Mouse (Mus musculus) neural tube, embryonic 14.5 days (tissue): ENCODE data around the gene Adap1. TPM values are rescaled to one million over a fixed set of nuclear protein-coding genes. Genes with fewer than 3 reads are reported as not detected.

Experiments used
- ATAC-seq: fragments of 200-750 bp; cut with Nextera tagmentation; 2 replicates; pipeline ENCODE4 v1.8.0; 2017; ENCODE audit warnings: low read depth, mild to moderate bottlenecking, moderate TSS enrichment, moderate library complexity
- H3K27ac ChIP-seq: fragments of 300-500 bp; sonication (generic); 2 replicates; pipeline ENCODE4 v1.5.1; 2014; ENCODE audit warnings: low read depth, mild to moderate bottlenecking, control low read depth, low read length, moderate library complexity, mixed read lengths
- H3K27me3 ChIP-seq: fragments of 300-500 bp; sonication (generic); 2 replicates; pipeline ENCODE4 v1.6.1; 2014; ENCODE audit warnings: low read length; ENCODE audit not compliant: control insufficient read depth, insufficient read depth
- H3K36me3 ChIP-seq: fragments of 300-500 bp; sonication (generic); 2 replicates; pipeline ENCODE4 v1.6.1; 2014; ENCODE audit warnings: low read length, mixed read lengths; ENCODE audit not compliant: control insufficient read depth, insufficient read depth
- H3K4me1 ChIP-seq: fragments of 300-500 bp; sonication (generic); 2 replicates; pipeline ENCODE4 v1.6.1; 2014; ENCODE audit warnings: low read length; ENCODE audit not compliant: control insufficient read depth, insufficient read depth
- H3K4me2 ChIP-seq: fragments of 300-500 bp; sonication (generic); 2 replicates; pipeline ENCODE4 v1.6.1; 2014; ENCODE audit warnings: mild to moderate bottlenecking, low read depth, low read length, control low read depth
- H3K4me3 ChIP-seq: fragments of 300-500 bp; sonication (generic); 2 replicates; pipeline ENCODE4 v1.5.1; 2014; ENCODE audit warnings: low read depth, low read length, control low read depth, mixed read lengths
- H3K9ac ChIP-seq: fragments of 300-500 bp; sonication (generic); replicated peaks from 2 replicates; pipeline ENCODE4 v1.6.1; 2014; ENCODE audit warnings: low read depth, mild to moderate bottlenecking, control low read depth, low read length, mixed read lengths
- H3K9me3 ChIP-seq: fragments of 300-500 bp; sonication (generic); 2 replicates; pipeline ENCODE4 v1.6.1; 2016; ENCODE audit warnings: low read length; ENCODE audit not compliant: control insufficient read depth
- WGBS: fragments of 180-500 bp; shearing (Covaris S2); extraction: QIAGEN DNeasy Blood & Tissue Kit; methylation state at CpG from one replicate; pipeline ENCODE4 v1.1.7; 2014; 5-methylcytosine and 5-hydroxymethylcytosine counted together
- polyA plus RNA-seq: library from polyadenylated mRNA; unstranded; fragments of >200 nt; fragmentation: Nextera tagmentation; extraction: Ambion mirVana; gene quantifications from 2 replicates; pipeline ENCODE4 v1.2.1, GENCODE M21; 2014

Adap1 gene
- polyA plus RNA-seq, 1 experiment from 2014 or later: 64.6 TPM

DNA sequence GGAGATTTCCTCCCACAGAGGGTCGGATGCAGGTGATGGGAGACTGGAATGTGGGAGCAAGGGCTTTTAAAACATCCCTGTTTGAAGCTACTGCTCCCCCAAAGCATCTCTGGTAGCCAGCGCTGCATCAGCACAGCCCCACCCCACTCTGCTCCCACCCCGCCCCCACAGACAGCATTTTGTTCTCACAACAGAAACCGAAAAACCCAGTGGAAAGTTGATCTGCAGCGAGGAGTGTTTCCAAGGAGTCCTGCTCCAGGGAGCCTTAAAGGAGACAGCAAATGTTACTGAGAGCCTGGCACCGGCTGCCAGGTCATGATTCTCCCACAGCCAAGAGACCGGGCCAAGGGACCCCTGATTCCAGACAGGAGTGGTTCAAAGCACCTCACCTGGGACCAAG lies 5.3 kb upstream of the Adap1 start:
- Histone ChIP-seq H3K36me3 (peaks cover 9% of the 10 kb centered on the region), H3K4me2 (no peak overlapping the region), H3K27me3 (peaks cover 8% of the 10 kb centered on the region), H3K4me1 (no peaks in the 10 kb centered on the region), H3K9me3 (no peaks in the 10 kb centered on the region), H3K4me3 (no peak overlapping the region), H3K9ac (0 out of 2 replicates have a peak overlapping the region, but pooled peaks have one; percentile 21), H3K27ac (no peak overlapping the region)
- 76% methylated on average over 7 of the region's 7 CpGs for WGBS
- no peak for ATAC-seq

DNA sequence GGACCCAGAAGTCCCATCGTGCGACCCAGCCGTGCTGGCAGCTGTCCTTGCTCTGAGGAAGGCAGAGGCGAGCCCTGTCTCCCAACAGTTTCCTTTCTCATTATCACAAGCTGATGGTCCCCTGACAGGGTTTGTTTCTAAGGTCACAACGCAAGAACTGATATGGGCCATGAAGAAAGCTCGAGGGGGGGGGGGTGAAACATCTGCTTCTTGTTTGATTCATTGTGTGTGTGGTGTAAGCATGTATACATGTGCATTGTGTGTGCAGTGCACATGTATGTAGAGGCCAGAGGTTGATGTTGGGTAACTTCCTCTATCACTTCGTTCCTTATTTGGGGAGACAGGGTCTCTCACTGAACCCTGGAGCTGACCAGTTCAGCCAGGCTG lies 2.2 kb upstream of the Adap1 start:
- ATAC-seq: no peak
- H3K9me3 ChIP-seq: no peaks in the 10 kb centered on the region
- WGBS: 80% methylated on average over 7 of the region's 7 CpGs
- no peak overlapping the region for H3K4me3 ChIP-seq
- H3K4me2 ChIP-seq: no peak overlapping the region
- H3K4me1 ChIP-seq: 0 out of 2 replicates have a peak, but pooled peaks cover 3% of the 10 kb centered on the region
- H3K27me3 ChIP-seq: peaks cover 21% of the 10 kb centered on the region
- no peak overlapping the region for H3K27ac ChIP-seq
- no peak overlapping the region for H3K9ac ChIP-seq
- H3K36me3 ChIP-seq: no peaks in the 10 kb centered on the region

DNA sequence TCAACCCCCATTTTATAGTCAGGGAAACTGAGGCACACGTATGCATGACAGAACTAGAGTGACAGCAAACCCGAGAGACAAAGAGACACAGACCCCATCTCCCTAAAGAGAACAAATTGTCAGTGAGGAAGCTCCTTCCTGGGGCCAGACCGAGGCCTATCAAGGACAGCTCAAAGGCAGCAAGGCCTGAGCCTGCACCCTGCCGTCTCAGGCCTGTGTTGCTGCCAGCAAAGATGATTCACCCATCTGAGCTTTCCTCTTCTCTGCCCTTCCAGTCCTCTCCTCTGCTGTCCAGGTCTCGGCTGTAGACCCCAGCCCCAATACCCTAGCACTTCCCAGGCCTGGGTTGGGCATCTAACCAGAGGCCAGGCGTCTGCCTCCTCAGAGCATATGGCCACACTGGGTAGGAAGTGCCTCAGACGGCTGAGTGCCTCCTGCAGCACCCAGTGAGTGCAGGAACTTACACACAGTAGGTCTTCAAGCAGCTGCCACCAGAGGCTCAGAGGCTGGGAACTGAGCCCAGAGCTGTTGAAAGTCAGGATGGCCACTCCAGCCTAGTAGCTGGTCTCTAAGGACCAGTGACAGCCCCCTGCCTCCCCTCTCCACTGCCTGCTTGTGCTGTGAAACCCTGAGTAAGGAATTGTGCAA lies 1.7 kb upstream of the Adap1 start:
- Histone ChIP-seq H3K27ac (no peak overlapping the region), H3K4me1 (0 out of 2 replicates have a peak, but pooled peaks cover 3% of the 10 kb centered on the region), H3K36me3 (no peaks in the 10 kb centered on the region), H3K4me3 (no peak overlapping the region), H3K4me2 (no peak overlapping the region), H3K27me3 (peaks cover 21% of the 10 kb centered on the region), H3K9me3 (no peaks in the 10 kb centered on the region), H3K9ac (no peak overlapping the region)
- ATAC-seq: no peak
- 74% methylated on average over 7 of the region's 7 CpGs for WGBS

DNA sequence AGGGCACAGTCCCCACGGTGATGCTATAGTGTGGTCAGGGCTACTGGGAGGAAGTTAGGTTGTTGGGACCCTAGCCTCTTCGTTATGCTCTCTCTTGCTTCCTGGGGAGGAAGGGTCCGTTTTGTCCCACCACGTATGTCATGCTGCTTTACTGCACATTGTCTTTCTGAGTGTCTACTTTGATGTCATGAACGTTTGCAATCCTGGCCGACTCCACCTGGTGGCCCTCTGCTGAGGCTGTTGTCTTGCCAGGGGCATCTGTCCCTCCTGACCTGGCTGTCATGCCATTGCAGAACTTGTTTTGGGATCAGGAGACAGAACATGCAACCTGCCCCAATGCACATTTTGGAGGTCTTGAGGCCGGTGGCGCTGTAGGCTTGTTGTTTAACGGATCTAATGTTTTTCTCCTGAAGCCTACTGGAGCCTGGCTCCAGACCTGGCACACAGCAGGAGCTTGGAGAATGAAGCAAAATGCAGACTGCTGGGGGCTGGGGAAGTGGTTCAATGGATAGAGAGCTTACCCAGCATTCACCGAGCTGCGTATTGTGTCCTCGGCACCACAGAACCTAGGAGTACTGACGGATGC lies 782 bp upstream of the Adap1 start:
- ATAC-seq: no peak
- 60% methylated on average over 13 of the region's 13 CpGs for WGBS
- H3K4me3 ChIP-seq: no peak overlapping the region

GRCm38 (mm10) chr5:139324691-139325394 lies 579 bp downstream of the Adap1 start:
- Histone ChIP-seq H3K36me3 (no peaks in the 10 kb centered on the region), H3K4me1 (0 out of 2 replicates have a peak, but pooled peaks cover 3% of the 10 kb centered on the region), H3K9ac (peak overlapping the region; percentile 88), H3K4me3 (peak overlapping the region; percentile 70), H3K27ac (peak overlapping the region; percentile 57), H3K4me2 (peak overlapping the region; percentile 80), H3K9me3 (no peaks in the 10 kb centered on the region), H3K27me3 (peaks cover 21% of the 10 kb centered on the region)
- WGBS: 1% methylated on average over 62 of the region's 62 CpGs
- ATAC-seq: peak; percentile 62

More for the DNA sequence above, 782 bp upstream of the Adap1 start:
- no peak overlapping the region for H3K9ac ChIP-seq
- peaks cover 21% of the 10 kb centered on the region for H3K27me3 ChIP-seq
- no peaks in the 10 kb centered on the region for H3K36me3 ChIP-seq
- no peak overlapping the region for H3K27ac ChIP-seq
- no peaks in the 10 kb centered on the region for H3K9me3 ChIP-seq
- H3K4me1 ChIP-seq: 0 out of 2 replicates have a peak, but pooled peaks cover 3% of the 10 kb centered on the region
- peak overlapping the region; percentile 80; the same call in 1 of the 2 replicates for H3K4me2 ChIP-seq

DNA sequence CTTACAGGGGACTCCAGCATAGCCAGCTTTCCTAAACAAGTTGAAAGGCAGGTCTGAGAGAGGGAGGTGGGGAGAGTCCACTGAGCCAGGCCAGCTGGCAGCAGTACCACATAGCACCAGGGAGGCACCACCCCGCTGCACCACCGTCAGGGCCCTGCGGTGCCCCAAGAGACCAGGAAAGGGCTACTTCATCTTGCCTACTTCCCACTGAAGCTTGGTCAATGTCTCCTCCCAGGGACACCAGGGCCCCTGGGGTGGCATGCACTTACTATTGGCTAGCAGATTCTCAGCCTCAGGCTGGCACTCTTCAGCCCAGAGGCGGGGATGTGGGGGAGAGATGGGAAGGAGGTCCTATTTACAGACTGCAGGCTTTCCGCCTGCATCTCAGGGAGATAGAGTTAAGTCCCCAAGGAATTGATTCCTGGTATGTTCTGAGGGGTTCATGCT lies 1.4 kb downstream of the Adap1 start:
- Histone ChIP-seq H3K9ac (peak overlapping the region; percentile 88), H3K9me3 (no peaks in the 10 kb centered on the region), H3K27ac (no peak overlapping the region), H3K4me1 (0 out of 2 replicates have a peak, but pooled peaks cover 3% of the 10 kb centered on the region), H3K27me3 (peaks cover 21% of the 10 kb centered on the region), H3K4me2 (peak overlapping the region; percentile 80), H3K36me3 (no peaks in the 10 kb centered on the region), H3K4me3 (peak overlapping the region; percentile 70)
- ATAC-seq: no peak
- 52% methylated on average over 5 of the region's 5 CpGs for WGBS

DNA sequence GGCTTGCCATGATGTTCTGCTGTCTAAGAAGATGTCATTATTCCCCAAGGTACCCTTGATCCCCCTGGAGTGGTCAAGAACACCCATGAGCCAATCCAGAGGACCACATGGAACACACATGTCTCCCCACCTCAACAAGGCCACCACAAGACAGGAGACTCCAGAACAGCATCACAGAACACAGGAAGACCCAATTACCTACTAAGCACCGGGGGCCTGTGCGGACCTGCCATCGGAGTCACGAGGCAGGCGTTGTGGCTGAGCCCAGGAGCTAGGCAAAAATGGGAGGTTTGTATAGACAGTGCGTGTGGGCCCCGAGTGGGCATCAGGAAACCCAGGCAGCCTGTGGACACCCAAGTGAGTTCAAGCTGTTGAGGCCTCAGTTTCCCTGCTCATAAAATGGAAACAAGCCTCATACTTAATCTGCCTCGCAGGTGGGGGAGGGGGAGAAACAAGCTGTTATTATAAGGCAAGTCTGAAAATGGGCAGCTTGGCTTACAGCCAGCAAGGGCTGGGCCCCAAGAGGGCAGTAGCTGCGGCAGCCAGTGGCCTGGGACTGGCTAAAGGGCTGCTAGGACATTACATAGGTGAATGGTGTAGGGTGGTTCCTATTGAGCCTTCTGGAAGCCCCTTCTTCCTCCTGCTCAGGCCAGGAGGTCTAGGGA lies 2.0 kb downstream of the Adap1 start:
- Histone ChIP-seq H3K27ac (no peak overlapping the region), H3K36me3 (no peaks in the 10 kb centered on the region), H3K4me1 (0 out of 2 replicates have a peak, but pooled peaks cover 3% of the 10 kb centered on the region), H3K9me3 (no peaks in the 10 kb centered on the region), H3K27me3 (peaks cover 21% of the 10 kb centered on the region), H3K4me3 (no peak overlapping the region), H3K4me2 (peak overlapping the region; percentile 80), H3K9ac (no peak overlapping the region; the same call in 1 of the 2 replicates)
- 82% methylated on average over 9 of the region's 9 CpGs for WGBS
- ATAC-seq: no peak

DNA sequence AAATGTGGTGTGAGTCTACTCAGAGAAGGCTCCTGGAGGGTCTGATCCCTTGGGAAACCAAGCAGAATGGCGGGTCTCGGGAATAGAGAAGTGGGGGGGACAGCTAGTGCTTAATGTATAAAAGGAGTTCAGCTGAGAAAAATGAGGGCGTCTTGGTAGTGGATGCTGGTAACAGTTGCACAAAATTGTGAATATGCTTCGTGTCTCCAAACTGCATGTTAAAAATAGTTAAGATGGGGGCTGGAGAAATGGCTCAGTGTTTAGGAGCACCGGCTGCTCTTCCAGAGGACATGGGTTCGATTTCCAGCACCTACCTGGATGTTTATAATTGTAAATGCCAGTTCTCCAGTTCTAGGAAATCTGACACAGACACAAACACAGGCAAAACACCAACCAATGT lies 4.1 kb downstream of the Adap1 start:
- H3K4me1 ChIP-seq: 0 out of 2 replicates have a peak, but pooled peaks cover 3% of the 10 kb centered on the region
- H3K27me3 ChIP-seq: peaks cover 17% of the 10 kb centered on the region
- H3K9ac ChIP-seq: no peak overlapping the region
- H3K36me3 ChIP-seq: no peaks in the 10 kb centered on the region
- no peak overlapping the region for H3K4me3 ChIP-seq
- 89% methylated on average over 6 of the region's 6 CpGs for WGBS
- no peaks in the 10 kb centered on the region for H3K9me3 ChIP-seq
- ATAC-seq: no peak
- no peak overlapping the region for H3K27ac ChIP-seq
- H3K4me2 ChIP-seq: no peak overlapping the region
